Mouse (Mus musculus) layer of hippocampus, postnatal 10 days (tissue): Measurements from ENCODE around the gene Zfp213. TPM values are rescaled to one million over a fixed set of nuclear protein-coding genes. Genes with fewer than 3 reads are reported as not detected.
"Not testable (repeated sequence)": the region's sequence is repeated elsewhere in the genome, so short reads cannot be mapped to it uniquely, and the experiment has no call there.

Source experiments
- DNase-seq, 2 experiments: peaks; one replicate each; pipeline ENCODE4 v3.0.0; 2021; ENCODE audit warnings: low spot score in 2 of 2
- long read RNA-seq: library from polyadenylated mRNA; stranded (forward); transcript quantifications from one replicate; pipeline ENCODE4 v2.0.0, GENCODE M21; 2023
- total RNA-seq, 2 experiments: library from RNA; stranded (reverse); gene quantifications; 2 replicates each; pipeline ENCODE4 v1.2.3; 2021

Zfp213 gene
- total RNA-seq: 1 to 10 TPM; 6.4 to 7.2 TPM
- long read RNA-seq, transcript Zfp213-201 (6 exons, 2,686 nt): major isoform, 11 of 15 reads
- long read RNA-seq, partial matches to known transcripts: 0 of 15 reads
- long read RNA-seq, other reads (novel, unspliced or antisense): 4 of 15 reads

- DNase-seq: peak; percentile 92 to 96
Measured at GRCm38 (mm10) chr17:23563595-23564367, at the start of gene Zfp213. TSS of gene Zfp213 (minus strand) at chr17:23564238.

GRCm38 (mm10) chr17:23610361-23610800 is 46.3 kb upstream of the Zfp213 start:
- DNase-seq: peak; percentile 25 to 56

- peak in 1 of 2 experiments; percentile 17 for DNase-seq
Measured at GRCm38 (mm10) chr17:23609612-23610011, 45.6 kb upstream of the Zfp213 start.

GRCm38 (mm10) chr17:23605220-23605619 is 41.2 kb upstream of the Zfp213 start:
- DNase-seq: no peak

GRCm38 (mm10) chr17:23604394-23604793 is 40.4 kb upstream of the Zfp213 start:
- DNase-seq: no peak

- peak; percentile 23 to 31 for DNase-seq
Measured at GRCm38 (mm10) chr17:23603542-23603941, 39.5 kb upstream of the Zfp213 start.

GRCm38 (mm10) chr17:23603077-23603476 is 39.0 kb upstream of the Zfp213 start:
- DNase-seq: no peak

- no peak for DNase-seq
Measured at GRCm38 (mm10) chr17:23601836-23602585, 38.0 kb upstream of the Zfp213 start.

- DNase-seq: no peak
Measured at GRCm38 (mm10) chr17:23600641-23601622, 36.9 kb upstream of the Zfp213 start, which contains the start of gene Zscan10. TSS of gene Zscan10 (plus strand) at chr17:23600856.

GRCm38 (mm10) chr17:23599605-23600063 is 35.6 kb upstream of the Zfp213 start:
- no peak for DNase-seq

GRCm38 (mm10) chr17:23598582-23599552 is 34.8 kb upstream of the Zfp213 start, which contains the start of gene Zfp13:
TSS of gene Zfp13 (minus strand) at chr17:23599487.
- DNase-seq: peak; percentile 73

GRCm38 (mm10) chr17:23595139-23595538 is 31.1 kb upstream of the Zfp213 start:
- DNase-seq: not testable (repeated sequence)

- DNase-seq: no peak
Measured at GRCm38 (mm10) chr17:23592926-23593300, 28.9 kb upstream of the Zfp213 start.

- DNase-seq: peak; percentile 93 to 95
Measured at GRCm38 (mm10) chr17:23592208-23592925, 28.3 kb upstream of the Zfp213 start.

- no peak for DNase-seq
Measured at GRCm38 (mm10) chr17:23587253-23587652, 23.2 kb upstream of the Zfp213 start.

- DNase-seq: peak; percentile 76 to 84
Measured at GRCm38 (mm10) chr17:23585721-23586491, 21.9 kb upstream of the Zfp213 start.

- DNase-seq: no peak
Measured at GRCm38 (mm10) chr17:23584786-23585185, 20.7 kb upstream of the Zfp213 start.
